Mouse (Mus musculus) stomach, embryonic 15.5 days (tissue): ENCODE data around the gene Syna. TPM values are rescaled to one million over a fixed set of nuclear protein-coding genes. Genes with fewer than 3 reads are reported as not detected.

ENCODE experiments used
- ATAC-seq: fragments of 200-750 bp; cut with Nextera tagmentation; 2 replicates; pipeline ENCODE4 v1.8.0; 2017; ENCODE audit warnings: low read depth, moderate number of reproducible peaks, moderate TSS enrichment; ENCODE audit not compliant: insufficient read depth, low FRiP score
- H3K27ac ChIP-seq: fragments of 300-500 bp; sonication (generic); 2 replicates; pipeline ENCODE4 v1.5.1; 2015; ENCODE audit warnings: mild to moderate bottlenecking, inconsistent platforms
- H3K27me3 ChIP-seq: fragments of 300-500 bp; sonication (generic); replicated peaks from 2 replicates; pipeline ENCODE4 v1.6.1; 2015; ENCODE audit warnings: inconsistent platforms
- H3K36me3 ChIP-seq: fragments of 300-500 bp; sonication (generic); 2 replicates; pipeline ENCODE4 v1.6.1; 2015; ENCODE audit warnings: inconsistent platforms
- H3K4me1 ChIP-seq: fragments of 300-500 bp; sonication (generic); 2 replicates; pipeline ENCODE4 v1.6.1; 2015; ENCODE audit warnings: inconsistent platforms
- H3K4me2 ChIP-seq: fragments of 300-500 bp; sonication (generic); 2 replicates; pipeline ENCODE4 v1.6.1; 2015; ENCODE audit warnings: mild to moderate bottlenecking, inconsistent platforms
- H3K4me3 ChIP-seq: fragments of 300-500 bp; sonication (generic); replicated peaks from 2 replicates; pipeline ENCODE4 v1.5.1; 2015; ENCODE audit warnings: inconsistent platforms
- H3K9ac ChIP-seq: fragments of 300-500 bp; sonication (generic); 2 replicates; pipeline ENCODE4 v1.6.1; 2015; ENCODE audit warnings: inconsistent platforms
- H3K9me3 ChIP-seq: fragments of 300-500 bp; sonication (generic); 2 replicates; pipeline ENCODE4 v1.6.1; 2016; ENCODE audit warnings: inconsistent platforms
- WGBS: fragments of 180-500 bp; shearing (Covaris S2); methylation state at CpG from one replicate; pipeline ENCODE4 v1.1.7; 2015; 5-methylcytosine and 5-hydroxymethylcytosine counted together
- microRNA-seq: library from miRNA; unstranded; fragments of <30 nt; microRNA quantifications from one replicate; pipeline ENCODE4, GENCODE M21; 2016
- polyA plus RNA-seq: library from polyadenylated mRNA; unstranded; fragments of >200 nt; fragmentation: Nextera tagmentation; extraction: Ambion mirVana; gene quantifications from 2 replicates; pipeline ENCODE4 v1.2.1, GENCODE M21; 2015

Syna gene
- polyA plus RNA-seq, 1 experiment from 2014 or later, result 0.09 TPM

DNA sequence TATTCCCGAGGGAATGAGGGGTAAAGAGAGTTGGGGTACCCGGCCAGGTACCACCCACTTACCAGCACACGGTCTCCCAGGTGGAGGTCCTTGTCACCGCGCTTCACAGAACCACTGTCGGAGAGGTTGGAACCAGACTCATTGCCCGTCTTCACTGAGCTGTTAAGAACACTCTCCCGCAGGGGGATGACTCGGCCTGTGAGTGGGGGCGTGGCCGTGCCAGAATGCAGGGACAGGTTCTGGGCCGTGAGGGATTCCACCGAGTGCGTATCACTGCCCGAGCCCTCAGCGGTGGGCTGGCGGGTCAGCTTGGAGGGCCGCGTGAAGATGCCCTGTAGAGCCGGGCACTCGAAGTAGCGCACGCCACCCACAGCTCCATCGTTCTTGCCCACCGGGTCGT is 37.4 kb downstream of the Syna start:
- Histone ChIP-seq H3K4me1 (no peaks in the 10 kb centered on the region), H3K27me3 (no peaks in the 10 kb centered on the region), H3K4me3 (no peak overlapping the region), H3K27ac (no peak overlapping the region), H3K36me3 (peaks cover 3% of the 10 kb centered on the region), H3K9ac (no peak overlapping the region), H3K4me2 (no peak overlapping the region), H3K9me3 (no peaks in the 10 kb centered on the region)
- ATAC-seq, result no peak
- 90% methylated on average over 26 of the region's 26 CpGs for WGBS

DNA sequence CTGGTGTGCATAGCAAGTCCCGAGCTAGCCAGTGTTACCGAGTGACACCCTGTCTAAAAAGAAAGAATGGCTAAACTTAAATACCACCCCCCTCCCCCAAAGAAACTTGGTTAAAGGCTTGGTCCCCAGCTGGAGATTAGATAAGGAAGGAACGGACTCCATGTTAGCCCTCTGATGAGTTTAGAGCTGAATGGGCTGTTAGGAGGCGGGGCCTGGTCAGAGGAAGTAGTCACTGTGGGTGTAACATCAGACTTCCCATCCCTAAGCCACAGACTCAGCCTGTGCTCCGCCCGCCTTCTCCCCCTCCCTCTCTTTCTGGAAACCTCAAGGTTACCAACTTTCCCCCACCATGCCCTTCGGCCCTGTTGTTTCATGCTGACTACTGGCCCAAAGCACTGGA is 38.2 kb downstream of the Syna start:
- Histone ChIP-seq H3K9me3 (no peaks in the 10 kb centered on the region), H3K36me3 (peaks cover 10% of the 10 kb centered on the region), H3K27me3 (no peaks in the 10 kb centered on the region), H3K4me2 (no peak overlapping the region), H3K9ac (no peak overlapping the region), H3K4me1 (no peaks in the 10 kb centered on the region), H3K4me3 (no peak overlapping the region), H3K27ac (no peak overlapping the region)
- no peak for ATAC-seq
- 80% methylated on average over 7 of the region's 7 CpGs for WGBS

DNA sequence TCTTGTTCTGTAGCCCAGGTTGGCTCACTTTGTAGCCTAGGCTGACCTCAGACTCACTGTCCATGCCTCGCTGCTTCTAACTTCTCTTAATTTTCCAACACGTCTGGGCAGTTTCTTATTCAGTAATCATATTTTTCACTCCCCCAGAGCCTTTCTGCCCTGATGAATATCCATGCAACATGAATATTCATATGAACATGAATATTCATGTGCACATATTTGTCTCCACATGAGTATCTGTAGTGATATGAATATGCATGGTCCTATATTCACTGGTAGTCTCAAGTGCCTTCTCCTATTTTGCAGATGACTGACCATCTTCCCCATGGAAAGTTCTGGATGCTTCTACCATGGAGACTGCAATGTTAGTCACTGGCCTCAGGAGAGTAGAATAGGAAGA is 38.8 kb downstream of the Syna start:
- no peak overlapping the region for H3K4me3 ChIP-seq
- 88% methylated on average over 2 of the region's 2 CpGs for WGBS
- H3K27ac ChIP-seq, result no peak overlapping the region
- H3K27me3 ChIP-seq, result no peaks in the 10 kb centered on the region
- no peak overlapping the region for H3K4me2 ChIP-seq
- no peaks in the 10 kb centered on the region for H3K4me1 ChIP-seq
- no peak for ATAC-seq
- H3K9ac ChIP-seq, result no peak overlapping the region
- H3K36me3 ChIP-seq, result peaks cover 17% of the 10 kb centered on the region
- no peaks in the 10 kb centered on the region for H3K9me3 ChIP-seq

DNA sequence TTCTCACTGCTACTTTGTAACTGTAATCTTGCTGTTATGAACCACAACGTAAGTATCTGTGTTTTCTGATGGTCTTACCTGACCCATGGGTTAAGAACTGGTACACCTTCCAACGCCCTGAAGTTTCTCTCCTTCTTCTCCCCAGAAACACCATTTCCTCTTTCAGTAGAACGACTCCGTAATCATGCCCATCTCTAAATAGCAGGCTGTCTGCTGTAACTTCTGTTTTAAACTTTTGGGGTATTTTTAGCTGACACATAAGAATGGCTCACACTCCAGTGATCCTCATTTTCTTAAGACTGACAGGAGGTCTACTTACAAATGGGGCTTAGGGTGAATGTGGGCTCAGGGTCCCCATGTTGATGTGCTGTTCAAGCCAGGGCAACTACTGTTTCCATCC is 39.9 kb downstream of the Syna start:
- Histone ChIP-seq H3K9me3 (no peaks in the 10 kb centered on the region), H3K9ac (no peak overlapping the region), H3K4me2 (no peak overlapping the region), H3K27me3 (no peaks in the 10 kb centered on the region), H3K4me1 (no peaks in the 10 kb centered on the region), H3K27ac (no peak overlapping the region), H3K4me3 (no peak overlapping the region), H3K36me3 (peaks cover 26% of the 10 kb centered on the region)
- no peak for ATAC-seq
- WGBS, result 95% methylated on average over 4 of the region's 4 CpGs

DNA sequence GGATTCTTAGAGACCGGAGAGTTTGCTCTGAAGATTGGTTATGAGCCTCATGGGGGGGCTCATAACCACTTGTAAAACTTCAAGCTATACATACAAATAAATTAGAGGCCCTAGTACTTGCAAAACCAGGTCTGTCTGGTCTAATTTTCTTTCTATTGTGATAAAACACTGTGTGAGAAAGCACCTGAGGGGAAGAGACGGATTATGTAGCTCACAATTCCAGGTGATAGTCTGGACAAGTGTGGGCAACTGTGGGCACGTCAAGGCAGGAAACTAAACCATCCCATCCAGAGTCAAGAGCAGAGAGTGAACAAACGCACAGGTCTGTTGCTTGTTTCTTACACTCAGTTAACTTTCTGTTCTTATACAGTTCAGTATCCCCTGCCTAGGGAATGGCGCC is 40.5 kb downstream of the Syna start:
- Histone ChIP-seq H3K9me3 (no peaks in the 10 kb centered on the region), H3K36me3 (peaks cover 32% of the 10 kb centered on the region), H3K27ac (no peak overlapping the region), H3K4me2 (no peak overlapping the region), H3K4me1 (no peaks in the 10 kb centered on the region), H3K9ac (no peak overlapping the region), H3K4me3 (no peak overlapping the region), H3K27me3 (no peaks in the 10 kb centered on the region)
- no peak for ATAC-seq
- 88% methylated on average over 5 of the region's 5 CpGs for WGBS

DNA sequence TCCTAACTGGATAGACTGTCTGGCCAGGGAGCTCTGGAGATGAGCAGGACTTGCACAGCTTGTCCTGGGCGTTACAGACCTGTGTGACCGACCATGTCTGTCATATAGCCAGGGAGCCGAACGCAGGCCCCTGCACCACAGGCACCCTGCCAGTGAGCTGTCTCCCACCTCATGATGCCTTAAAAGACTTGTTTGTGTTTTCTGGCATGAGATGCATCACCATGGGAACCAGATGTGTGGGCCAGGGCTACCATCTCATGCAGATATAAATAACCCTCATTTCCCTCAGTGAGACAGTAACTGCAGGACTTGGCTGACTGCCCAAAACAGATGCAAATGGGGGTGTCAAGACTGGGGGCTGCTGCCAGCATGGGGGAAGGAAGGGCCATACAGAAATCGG is 47.9 kb downstream of the Syna start:
- Histone ChIP-seq H3K4me1 (no peaks in the 10 kb centered on the region), H3K9ac (no peak overlapping the region), H3K4me3 (no peak overlapping the region), H3K36me3 (peaks cover 53% of the 10 kb centered on the region), H3K27ac (no peak overlapping the region), H3K9me3 (no peaks in the 10 kb centered on the region), H3K4me2 (no peak overlapping the region), H3K27me3 (no peaks in the 10 kb centered on the region)
- ATAC-seq, result no peak
- 79% methylated on average over 5 of the region's 5 CpGs for WGBS

DNA sequence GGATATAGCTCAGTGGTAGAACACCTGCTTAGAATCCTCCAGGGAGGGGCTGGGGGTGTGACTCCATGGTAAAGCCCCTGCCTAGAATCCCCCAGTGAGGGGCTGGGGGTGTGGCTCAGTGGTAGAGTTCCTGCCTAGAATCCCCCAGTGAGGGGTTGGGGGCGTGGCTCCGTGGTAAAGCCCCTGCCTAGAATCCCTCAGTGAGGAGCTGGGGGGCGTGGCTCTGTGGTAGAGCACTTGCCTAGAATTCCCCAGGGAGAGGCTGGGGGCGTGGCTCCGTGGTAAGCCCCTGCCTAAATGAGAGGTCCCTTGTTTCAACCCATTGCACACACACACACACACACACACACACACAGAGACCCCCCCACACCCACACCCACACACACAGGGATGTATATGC is 49.7 kb downstream of the Syna start:
- Histone ChIP-seq H3K9me3 (no peaks in the 10 kb centered on the region), H3K4me1 (no peaks in the 10 kb centered on the region), H3K27me3 (no peaks in the 10 kb centered on the region), H3K36me3 (peaks cover 37% of the 10 kb centered on the region), H3K4me3 (no peak overlapping the region), H3K27ac (no peak overlapping the region), H3K4me2 (no peak overlapping the region), H3K9ac (no peak overlapping the region)
- 89% methylated on average over 5 of the region's 5 CpGs for WGBS
- ATAC-seq, result no peak

DNA sequence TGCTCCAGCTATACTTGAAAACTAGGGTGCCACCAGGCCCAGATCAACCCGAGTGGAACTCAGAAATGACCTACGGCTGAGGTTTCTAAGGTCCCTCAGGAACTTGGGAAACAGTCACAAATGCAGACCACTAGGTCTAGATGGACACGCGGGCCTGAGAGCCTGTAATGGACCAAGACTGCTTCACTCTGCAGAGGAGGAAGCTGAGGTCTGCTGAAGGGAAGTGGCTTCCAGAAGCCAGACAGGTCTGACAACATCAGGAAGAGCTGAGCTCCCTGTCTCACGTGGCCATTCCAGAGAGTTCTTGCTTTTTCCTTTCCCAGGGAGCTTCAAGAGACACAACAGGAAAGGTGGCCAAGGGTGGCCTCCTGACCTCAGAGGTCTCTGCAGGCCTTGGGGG is 51.0 kb downstream of the Syna start:
- Histone ChIP-seq H3K9ac (no peak overlapping the region), H3K27ac (no peak overlapping the region), H3K27me3 (no peaks in the 10 kb centered on the region), H3K4me1 (no peaks in the 10 kb centered on the region), H3K9me3 (no peaks in the 10 kb centered on the region), H3K4me3 (no peak overlapping the region), H3K4me2 (no peak overlapping the region), H3K36me3 (peaks cover 26% of the 10 kb centered on the region)
- WGBS, result 79% methylated on average over 5 of the region's 5 CpGs
- ATAC-seq, result no peak

Small RNAs within 50 kb of the gene (microRNA-seq; reads per million reads assigned to microRNA genes)
- not detected for gene Mir7228

Other genes starting within 250 kb of the Syna start
- gene Gtf2i, start 245.4 kb downstream of the Syna start, polyA plus RNA-seq, result 154 and 163 TPM in 2 replicates
- gene Gtf2ird1, start 103.5 kb downstream of the Syna start, polyA plus RNA-seq, result 83.6 and 90.8 TPM in 2 replicates
- gene Clip2, start 7.7 kb downstream of the Syna start, polyA plus RNA-seq, result 2.9 and 3.5 TPM in 2 replicates
- 257 and 262 TPM in 2 replicates for gene Rfc2, start 21.2 kb upstream of the Syna start, polyA plus RNA-seq
- gene Lat2, start 54.9 kb upstream of the Syna start, polyA plus RNA-seq, result 3.0 and 4.0 TPM in 2 replicates
- gene Eif4h, start 79.3 kb upstream of the Syna start, polyA plus RNA-seq, result 415 and 416 TPM in 2 replicates
- 5.9 TPM in 2 replicates for gene Limk1, start 128.4 kb upstream of the Syna start, polyA plus RNA-seq
- gene Eln, start 187.2 kb upstream of the Syna start, polyA plus RNA-seq, result 88.3 and 92.2 TPM in 2 replicates